Mouse (Mus musculus): ENCODE data around the gene Allc. TPM values are rescaled to one million over a fixed set of nuclear protein-coding genes. Genes with fewer than 3 reads are reported as not detected.

Gene Allc
- total RNA-seq (2014; rRNA removed) (0.16 TPM in 1 of 2 replicates, not detected in the other), polyA plus RNA-seq (2015; fragmentation: Nextera tagmentation; extraction: Ambion mirVana) (0.32 and 0.58 TPM in 2 replicates)

- no peak within 1 kb of the TSS for H3K4me2 ChIP-seq (ENCODE audit: low read depth, low read length, poor library complexity, severe bottlenecking)
- H3K27me3 ChIP-seq (ENCODE audit: insufficient read depth, low read length) = no peaks in the 10 kb centered on the region
- no peak within 1 kb of the TSS for H3K4me3 ChIP-seq (ENCODE audit: low read depth, low read length)
- TF ChIP-seq CTCF (IDR thresholded peaks at IDR 0.05) = no peak
- H3K36me3 ChIP-seq (ENCODE audit: insufficient read depth, low read length) = no peaks in the 10 kb centered on the region
- H3K9ac ChIP-seq (replicated peaks; ENCODE audit: low read length, poor library complexity, severe bottlenecking) = no peak within 1 kb of the TSS
- DNase-seq (ENCODE audit: low spot score) (no peak), ATAC-seq (ENCODE audit: low FRiP score) (no peak)
- H3K27ac ChIP-seq (ENCODE audit: low read depth, low read length) = no peak within 1 kb of the TSS
- 86% methylated on average over 8 of the region's 8 CpGs for WGBS
- H3K9me3 ChIP-seq (ENCODE audit: low read length) = no peaks in the 10 kb centered on the region
- no peaks in the 10 kb centered on the region for H3K4me1 ChIP-seq (ENCODE audit: insufficient read depth, low read length)
Observed at GRCm38 (mm10) chr12:28582423-28582822, at the start of gene Allc. Allc (minus strand) TSS chr12:28582523.

- 94% methylated on average over 2 of the region's 2 CpGs for WGBS
- no peak overlapping the region for H3K4me2 ChIP-seq (ENCODE audit: low read depth, low read length, poor library complexity, severe bottlenecking)
- no peak overlapping the region for H3K9ac ChIP-seq (replicated peaks; ENCODE audit: low read length, poor library complexity, severe bottlenecking)
- ATAC-seq (ENCODE audit: low FRiP score) (no peak), DNase-seq (ENCODE audit: low spot score) (no peak)
- H3K4me3 ChIP-seq (ENCODE audit: low read depth, low read length) = no peak overlapping the region
- peaks cover 46% of the 10 kb centered on the region for H3K36me3 ChIP-seq (ENCODE audit: insufficient read depth, low read length)
- no peaks in the 10 kb centered on the region for H3K27me3 ChIP-seq (ENCODE audit: insufficient read depth, low read length)
- H3K9me3 ChIP-seq (ENCODE audit: low read length) = no peaks in the 10 kb centered on the region
- H3K27ac ChIP-seq (ENCODE audit: low read depth, low read length) = no peak overlapping the region
- TF ChIP-seq CTCF (IDR thresholded peaks at IDR 0.05) = no peak
- no peaks in the 10 kb centered on the region for H3K4me1 ChIP-seq (ENCODE audit: insufficient read depth, low read length)
Observed at GRCm38 (mm10) chr12:28628436-28628835, 46.1 kb upstream of the Allc start.

DNA sequence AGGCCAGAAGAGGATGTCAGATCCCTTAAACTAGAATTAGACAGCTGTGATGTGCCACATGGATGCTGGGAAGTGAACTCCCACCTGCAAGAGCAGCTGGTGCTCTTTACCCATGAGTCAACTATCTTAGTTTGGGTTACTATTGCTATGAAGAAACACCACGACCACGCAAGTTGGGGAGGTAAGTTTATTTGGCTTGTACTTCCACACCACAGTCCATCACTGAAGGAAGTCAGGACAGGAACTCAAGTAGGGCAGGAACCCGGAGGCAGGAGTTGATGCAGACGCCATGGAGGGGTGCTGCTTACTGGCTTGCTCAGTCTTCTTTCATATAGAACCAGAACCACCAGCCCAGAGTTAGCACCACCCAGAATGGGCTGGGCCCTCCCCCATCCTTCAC lies 44.8 kb upstream of the Allc start:
- ATAC-seq (ENCODE audit: low FRiP score) = no peak
- Histone ChIP-seq H3K27ac (ENCODE audit: low read depth, low read length) (no peak overlapping the region), H3K4me1 (ENCODE audit: insufficient read depth, low read length) (no peaks in the 10 kb centered on the region), H3K4me3 (ENCODE audit: low read depth, low read length) (no peak overlapping the region), H3K4me2 (ENCODE audit: low read depth, low read length, poor library complexity, severe bottlenecking) (no peak overlapping the region), H3K27me3 (ENCODE audit: insufficient read depth, low read length) (no peaks in the 10 kb centered on the region), H3K36me3 (ENCODE audit: insufficient read depth, low read length) (peaks cover 33% of the 10 kb centered on the region), H3K9me3 (ENCODE audit: low read length) (no peaks in the 10 kb centered on the region), H3K9ac (replicated peaks; ENCODE audit: low read length, poor library complexity, severe bottlenecking) (no peak overlapping the region)
- WGBS = 77% methylated on average over 4 of the region's 4 CpGs
- DNase-seq (ENCODE audit: low spot score) = no peak
- no peak for TF ChIP-seq CTCF (IDR thresholded peaks at IDR 0.05)

GRCm38 (mm10) chr12:28625407-28625806 lies 43.1 kb upstream of the Allc start:
- no peak overlapping the region for H3K27ac ChIP-seq (ENCODE audit: low read depth, low read length)
- H3K9ac ChIP-seq (replicated peaks; ENCODE audit: low read length, poor library complexity, severe bottlenecking) = no peak overlapping the region
- H3K4me2 ChIP-seq (ENCODE audit: low read depth, low read length, poor library complexity, severe bottlenecking) = no peak overlapping the region
- ATAC-seq (ENCODE audit: low FRiP score) (no peak), DNase-seq (ENCODE audit: low spot score) (no peak)
- no peaks in the 10 kb centered on the region for H3K4me1 ChIP-seq (ENCODE audit: insufficient read depth, low read length)
- TF ChIP-seq CTCF (IDR thresholded peaks at IDR 0.05) = no peak
- 86% methylated on average over 7 of the region's 7 CpGs for WGBS
- H3K27me3 ChIP-seq (ENCODE audit: insufficient read depth, low read length) = no peaks in the 10 kb centered on the region
- peaks cover 17% of the 10 kb centered on the region for H3K36me3 ChIP-seq (ENCODE audit: insufficient read depth, low read length)
- H3K9me3 ChIP-seq (ENCODE audit: low read length) = no peaks in the 10 kb centered on the region
- no peak overlapping the region for H3K4me3 ChIP-seq (ENCODE audit: low read depth, low read length)

GRCm38 (mm10) chr12:28624251-28624650 lies 41.9 kb upstream of the Allc start:
- TF ChIP-seq CTCF (IDR thresholded peaks at IDR 0.05) = no peak
- DNase-seq (ENCODE audit: low spot score) (no peak), ATAC-seq (ENCODE audit: low FRiP score) (no peak)
- H3K9me3 ChIP-seq (ENCODE audit: low read length) = no peaks in the 10 kb centered on the region
- peaks cover 5% of the 10 kb centered on the region for H3K36me3 ChIP-seq (ENCODE audit: insufficient read depth, low read length)
- H3K9ac ChIP-seq (replicated peaks; ENCODE audit: low read length, poor library complexity, severe bottlenecking) = no peak overlapping the region
- H3K4me2 ChIP-seq (ENCODE audit: low read depth, low read length, poor library complexity, severe bottlenecking) = no peak overlapping the region
- 94% methylated on average over 2 of the region's 2 CpGs for WGBS
- H3K4me1 ChIP-seq (ENCODE audit: insufficient read depth, low read length) = no peaks in the 10 kb centered on the region
- no peak overlapping the region for H3K27ac ChIP-seq (ENCODE audit: low read depth, low read length)
- H3K27me3 ChIP-seq (ENCODE audit: insufficient read depth, low read length) = no peaks in the 10 kb centered on the region
- no peak overlapping the region for H3K4me3 ChIP-seq (ENCODE audit: low read depth, low read length)

DNA sequence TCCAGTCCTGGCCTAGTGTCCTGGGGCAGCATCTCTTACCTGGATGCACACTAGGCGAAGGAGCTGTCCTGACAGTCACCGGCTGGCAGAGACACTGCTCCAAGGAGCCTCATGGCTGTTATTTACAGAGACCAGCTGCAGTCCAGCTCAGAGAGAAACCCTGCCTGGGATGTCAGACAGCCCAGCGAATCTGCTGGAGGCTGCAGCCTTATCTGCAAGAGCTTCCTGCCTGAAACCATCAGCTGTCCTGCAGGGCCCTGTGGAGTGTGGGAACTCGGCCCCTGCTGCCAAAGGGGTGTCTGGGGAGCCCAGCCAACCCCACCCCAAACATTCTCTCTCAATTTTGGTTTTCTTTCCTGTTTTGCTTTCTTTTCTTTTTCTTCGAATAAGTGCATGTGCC lies 40.9 kb upstream of the Allc start, which contains the start of gene Colec11:
Gene Colec11, minus strand, starts transcription at position 183 of the 400 bp plus-strand sequence.
- no peak within 1 kb of the TSS for H3K27ac ChIP-seq (ENCODE audit: low read depth, low read length)
- no peaks in the 10 kb centered on the region for H3K4me1 ChIP-seq (ENCODE audit: insufficient read depth, low read length)
- no peaks in the 10 kb centered on the region for H3K9me3 ChIP-seq (ENCODE audit: low read length)
- ATAC-seq (ENCODE audit: low FRiP score) (no peak), DNase-seq (ENCODE audit: low spot score) (no peak)
- no peak within 1 kb of the TSS for H3K4me2 ChIP-seq (ENCODE audit: low read depth, low read length, poor library complexity, severe bottlenecking)
- H3K9ac ChIP-seq (replicated peaks; ENCODE audit: low read length, poor library complexity, severe bottlenecking) = no peak within 1 kb of the TSS
- no peaks in the 10 kb centered on the region for H3K36me3 ChIP-seq (ENCODE audit: insufficient read depth, low read length)
- WGBS = 59% methylated on average over 5 of the region's 5 CpGs
- H3K4me3 ChIP-seq (ENCODE audit: low read depth, low read length) = no peak within 1 kb of the TSS
- H3K27me3 ChIP-seq (ENCODE audit: insufficient read depth, low read length) = no peaks in the 10 kb centered on the region
- no peak for TF ChIP-seq CTCF (IDR thresholded peaks at IDR 0.05)
